Mouse (Mus musculus) thymus, postnatal 10 days (tissue): ENCODE measurements around the gene Dgkg.
A peak's percentile ranks its signal among the peaks of the same experiment; 100 is the strongest.

Source experiments
- DNase-seq, 2 experiments: peaks; one replicate each; pipeline ENCODE4 v3.0.0; 2021; ENCODE audit warnings: low spot score in 2 of 2

Dgkg gene

DNA sequence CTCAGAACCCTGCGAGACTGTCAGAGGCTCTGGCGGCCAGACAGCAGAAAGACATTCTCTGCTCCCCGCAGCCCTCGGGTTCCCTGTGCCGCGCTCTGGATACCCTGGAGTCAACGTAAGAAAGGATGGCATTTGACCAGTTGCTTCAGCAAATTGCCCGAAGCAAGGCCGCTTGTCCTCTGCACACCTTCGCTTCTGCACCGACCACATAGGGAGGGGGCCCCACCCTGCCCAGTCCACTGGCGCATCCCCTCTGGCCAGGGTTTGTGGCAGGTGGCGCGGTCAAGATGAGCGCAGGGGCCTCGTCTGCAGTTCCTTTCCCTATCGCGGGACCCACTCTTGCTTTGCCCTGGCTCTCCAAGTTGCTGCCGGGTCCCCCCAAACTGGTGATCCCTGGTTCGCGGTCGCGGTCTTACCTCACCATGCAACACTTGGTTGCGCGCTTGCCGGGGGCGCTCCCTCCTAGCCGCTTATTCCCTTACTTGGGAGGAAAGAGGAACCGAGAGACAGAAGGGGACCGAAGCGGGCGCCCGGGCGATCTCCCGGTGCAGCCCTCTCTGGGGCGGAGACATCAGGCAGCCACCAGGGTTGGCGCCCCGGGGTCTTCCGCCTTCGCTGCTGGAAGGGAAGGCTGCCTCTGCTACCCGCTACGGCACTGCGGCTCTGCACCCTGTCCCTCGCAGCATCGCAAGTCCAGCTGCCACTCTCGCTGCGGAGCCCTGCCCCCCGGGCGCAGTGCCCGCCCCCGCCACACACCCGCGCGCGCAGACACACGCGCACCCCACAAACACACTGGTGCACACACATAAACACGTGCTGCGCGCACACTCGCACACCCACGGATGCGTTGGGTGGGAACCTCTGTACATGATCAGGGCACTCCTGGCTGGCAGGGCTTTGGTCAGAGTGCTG, at the start of gene Dgkg:
Gene Dgkg (minus strand): TSS at position 689 of the 912 bp plus-strand sequence.
- peak; percentile 73 to 76 for DNase-seq

DNA sequence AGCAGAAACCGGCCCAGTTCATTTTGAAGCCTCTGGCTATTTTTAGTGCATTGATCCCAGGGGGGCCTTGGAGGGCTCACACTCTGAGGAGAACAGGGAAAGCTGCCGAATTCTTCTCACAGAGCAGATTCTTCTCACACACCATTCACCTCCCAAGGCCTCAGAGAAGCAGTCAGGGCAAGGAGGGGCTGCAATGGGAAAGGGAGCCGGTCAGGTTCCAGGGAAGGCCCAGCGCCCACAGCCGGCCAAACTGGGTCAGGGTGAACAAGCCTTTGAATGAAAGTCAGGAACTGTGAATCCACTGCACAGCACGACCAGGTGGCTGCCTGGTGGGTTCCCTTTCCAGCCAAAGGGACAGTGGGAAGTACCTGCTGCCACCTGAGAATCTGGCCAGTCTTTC, 47.9 kb upstream of the Dgkg start:
- DNase-seq = no peak

- DNase-seq = no peak
These were observed 47.1 kb upstream of the Dgkg start for GRCm38 (mm10) chr16:22704136-22704535.

DNA sequence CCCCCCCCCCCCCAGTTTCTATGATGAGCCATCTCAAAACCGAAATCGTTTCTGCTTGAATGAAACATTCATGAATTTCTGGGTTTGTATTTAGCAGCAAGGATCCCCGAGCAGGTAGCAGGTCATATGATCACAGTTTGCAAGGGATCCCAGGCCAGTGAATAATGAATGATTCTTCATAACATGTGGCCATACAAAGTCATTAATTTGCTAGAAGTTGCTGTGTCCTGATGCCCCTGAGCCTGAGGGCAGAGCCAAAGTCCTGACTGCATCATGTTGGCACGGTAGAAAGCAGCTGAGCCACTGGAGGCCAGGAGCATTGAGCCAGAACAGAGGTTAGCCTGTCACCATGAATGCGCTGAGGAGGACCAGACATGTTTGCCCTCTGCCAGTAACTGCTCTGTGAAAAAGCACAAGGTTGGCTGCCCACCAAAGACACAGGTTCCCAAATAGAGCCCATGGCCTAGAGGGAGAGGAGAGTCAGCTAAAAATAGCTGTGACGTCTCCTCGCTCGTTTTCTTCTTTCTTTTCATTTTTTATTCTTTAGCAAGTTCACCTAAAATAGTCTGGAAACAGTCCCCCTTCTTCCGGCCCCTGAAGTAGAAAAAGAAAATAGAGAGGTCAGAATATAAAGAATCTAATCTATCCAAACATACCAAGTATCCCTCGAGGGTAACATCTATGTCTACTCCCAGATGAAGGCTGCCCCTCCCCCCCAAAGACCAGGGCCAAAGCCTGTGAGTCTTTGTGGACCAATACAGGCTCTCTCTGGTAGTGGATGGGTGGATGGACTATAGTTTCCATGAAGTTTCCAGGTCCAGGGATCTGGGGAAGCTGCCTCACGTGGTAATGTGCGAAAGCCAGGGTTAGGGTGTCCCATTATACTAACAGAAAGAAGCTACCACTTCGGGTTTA, 42.1 kb upstream of the Dgkg start:
- DNase-seq = no peak

- no peak for DNase-seq
These were observed 41.1 kb upstream of the Dgkg start for GRCm38 (mm10) chr16:22698101-22698500.

DNA sequence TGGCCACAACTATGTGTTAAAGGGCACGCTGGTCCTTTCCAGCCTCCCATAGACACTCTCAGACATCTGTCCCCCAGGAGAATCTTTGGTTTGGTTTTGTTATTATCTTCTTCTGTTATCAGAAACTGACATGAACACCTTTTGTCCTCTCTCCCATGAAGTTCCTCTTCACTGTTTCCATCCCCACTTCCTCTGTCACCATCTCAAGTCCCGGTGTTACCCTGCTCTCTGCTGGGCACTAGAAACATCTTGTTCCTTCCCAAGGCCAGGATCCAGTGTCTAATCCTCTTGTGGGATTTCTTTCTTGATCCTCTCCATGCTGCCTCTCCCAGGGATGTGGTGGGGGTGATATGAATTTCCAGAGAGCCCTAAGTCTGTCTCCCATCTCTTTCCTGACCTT, 32.6 kb upstream of the Dgkg start:
- no peak for DNase-seq

- DNase-seq = no peak
These were observed 30.8 kb upstream of the Dgkg start for GRCm38 (mm10) chr16:22687711-22688230.

DNA sequence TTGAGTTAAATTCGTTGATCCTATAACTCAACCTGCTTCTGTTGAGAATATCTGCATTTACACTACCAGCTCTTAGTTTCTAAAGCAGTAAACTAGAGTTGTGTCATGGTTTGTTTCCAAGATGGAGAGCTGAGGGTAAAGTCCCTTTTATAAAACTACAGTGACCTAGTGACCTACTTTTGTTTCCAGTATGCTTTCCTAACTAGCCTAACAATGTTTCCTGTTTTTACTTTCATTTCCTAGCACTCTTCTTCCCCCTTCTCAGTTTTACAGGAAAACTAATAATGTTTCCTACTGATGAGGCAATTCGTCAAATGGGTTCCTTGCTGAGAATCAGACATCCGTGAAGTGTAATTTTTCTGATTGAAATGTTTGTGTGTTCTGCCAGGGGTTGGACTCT, 26.6 kb upstream of the Dgkg start:
- DNase-seq = no peak

DNA sequence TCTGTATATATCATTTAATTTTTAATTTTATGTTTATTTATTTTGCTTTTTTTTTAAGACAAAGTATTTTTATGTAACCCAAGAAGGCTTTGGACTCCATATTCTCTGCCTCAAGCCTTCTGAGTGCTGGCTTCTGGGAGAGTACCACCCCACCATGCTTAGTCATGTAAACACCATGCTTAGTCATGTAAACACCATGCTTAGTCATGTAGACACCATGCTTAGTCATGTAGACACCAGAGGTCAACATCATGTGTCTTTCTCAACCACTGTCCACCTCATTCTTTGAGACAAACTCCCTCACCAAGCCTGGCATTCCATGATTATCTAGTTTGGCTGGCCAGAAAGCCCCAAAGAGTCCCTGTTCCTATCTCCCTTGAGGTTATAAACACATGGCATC, 25.7 kb upstream of the Dgkg start:
- no peak for DNase-seq

GRCm38 (mm10) chr16:22679641-22680040, 22.6 kb upstream of the Dgkg start:
- no peak for DNase-seq

DNA sequence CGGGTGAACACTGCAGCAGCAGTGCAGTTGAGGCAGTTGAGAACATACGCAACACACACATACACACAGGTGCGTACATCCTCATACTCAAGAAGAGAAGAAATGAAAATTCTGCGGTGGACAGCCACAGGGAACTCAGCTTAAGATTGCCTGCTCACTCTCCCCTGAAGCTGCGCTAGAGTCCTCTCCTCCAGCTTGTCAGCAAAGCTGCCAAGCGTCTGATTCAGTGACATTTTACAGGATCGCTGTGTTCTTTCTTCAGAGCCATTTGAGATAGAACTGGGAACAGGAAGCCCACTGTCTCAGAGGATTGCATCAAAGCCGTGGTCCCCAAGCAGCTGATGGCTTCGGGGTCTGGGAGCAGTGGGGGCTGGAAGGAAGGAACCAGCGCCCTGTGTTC, 17.6 kb upstream of the Dgkg start:
- DNase-seq = no peak

- DNase-seq = no peak
These were observed 17.1 kb upstream of the Dgkg start for GRCm38 (mm10) chr16:22674164-22674563.

DNA sequence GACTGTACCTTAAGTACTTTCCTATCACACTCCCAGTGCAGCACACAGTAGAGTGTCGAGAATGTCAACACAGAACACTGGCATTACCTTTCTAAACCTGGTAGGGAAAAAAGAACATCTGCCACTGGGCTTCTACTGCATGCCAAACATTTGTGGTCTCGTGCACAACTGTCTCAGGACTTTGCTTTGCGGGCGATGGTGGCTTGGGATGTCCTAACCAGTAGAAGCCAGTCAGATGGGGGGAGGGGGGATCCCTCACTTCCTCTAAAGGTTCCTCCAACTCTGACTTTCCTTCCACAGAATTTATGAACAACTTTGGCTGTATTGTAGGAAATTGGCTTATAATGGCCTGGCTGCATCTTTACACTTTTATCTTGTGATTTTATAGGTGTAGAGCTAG, 7.0 kb upstream of the Dgkg start:
- DNase-seq = no peak

- DNase-seq = no peak
These were observed 6.1 kb upstream of the Dgkg start for GRCm38 (mm10) chr16:22663136-22663535.

DNA sequence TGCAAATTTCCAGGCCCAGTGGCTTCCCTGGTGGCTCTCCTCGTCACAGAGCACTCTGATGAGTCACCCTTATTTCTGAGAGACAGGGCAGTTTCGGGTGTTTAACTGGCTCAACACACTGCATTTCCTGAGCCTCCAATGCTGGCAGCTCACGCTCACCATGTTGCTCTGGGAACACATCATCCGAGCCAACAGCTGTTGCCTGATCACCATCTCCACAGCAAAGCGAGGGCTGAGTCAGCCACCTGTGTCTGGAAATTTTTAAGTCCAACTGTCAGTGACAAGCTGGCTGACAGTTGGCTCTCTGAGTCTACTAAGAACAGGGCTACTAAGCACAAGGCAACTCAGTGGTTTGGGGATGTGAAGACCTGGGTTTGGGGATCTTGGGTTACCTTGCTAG, 4.1 kb upstream of the Dgkg start:
- peak; percentile 53 to 65 for DNase-seq

- DNase-seq = peak; percentile 22 to 24
These were observed 1.1 kb upstream of the Dgkg start for GRCm38 (mm10) chr16:22657874-22658789.

DNA sequence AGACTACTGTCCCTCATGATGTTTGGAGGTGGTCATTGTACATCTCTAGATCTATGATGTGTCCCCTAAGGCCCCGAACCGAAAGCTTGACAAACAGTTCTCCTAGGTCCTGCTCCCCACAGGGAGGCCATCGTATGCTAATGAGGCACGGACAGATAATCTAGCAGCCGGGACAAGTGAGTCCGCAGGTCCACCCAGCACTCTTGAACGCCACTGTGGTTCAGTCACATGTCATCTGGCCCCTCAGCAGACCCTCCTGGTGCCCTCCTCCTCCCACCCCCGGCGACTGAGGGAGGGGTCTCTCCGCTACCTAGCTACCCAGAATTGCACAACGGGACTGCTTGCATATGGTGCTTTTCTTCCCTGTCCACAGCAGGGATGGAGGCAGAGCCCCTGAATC, 1.2 kb downstream of the Dgkg start:
- peak; percentile 22 for DNase-seq

DNA sequence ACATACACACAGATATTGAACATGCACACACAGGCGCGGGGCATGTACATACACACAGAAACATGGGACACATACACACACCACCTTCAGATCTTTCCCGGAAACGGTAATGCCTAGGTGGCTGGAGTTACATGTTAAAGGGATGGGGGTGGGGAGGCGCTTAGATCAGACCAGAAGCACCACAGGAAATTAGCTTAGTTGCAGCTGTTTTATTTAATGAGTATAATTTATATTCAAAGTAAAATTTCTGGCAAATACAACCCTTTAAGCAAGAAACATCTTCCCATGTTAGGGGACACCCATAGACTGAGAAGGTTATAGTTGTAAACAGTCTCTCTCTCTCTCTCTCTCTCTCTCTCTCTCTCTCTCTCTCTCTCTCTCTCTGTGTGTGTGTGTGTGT, 1.8 kb downstream of the Dgkg start:
- DNase-seq = peak; percentile 30 to 44

DNA sequence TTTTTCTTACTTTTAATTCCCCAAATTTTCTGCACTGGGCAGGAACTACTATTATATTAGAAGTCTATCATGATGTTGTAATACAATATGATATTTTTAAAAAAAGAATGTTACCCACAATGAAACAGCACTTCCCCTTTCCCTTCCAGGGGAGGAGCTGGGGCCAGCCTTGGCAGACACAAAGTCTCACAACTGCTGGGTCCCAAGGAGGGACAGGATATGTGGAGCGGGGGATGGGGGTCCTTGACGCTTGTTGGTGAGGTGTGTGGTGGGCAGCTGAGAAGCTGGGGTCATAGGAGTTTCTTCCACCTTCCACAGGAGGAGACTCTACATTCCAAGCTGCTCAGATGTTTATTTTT, 2.6 kb downstream of the Dgkg start:
- peak in 1 of 2 experiments; percentile 7 for DNase-seq

- no peak for DNase-seq
These were observed 3.1 kb downstream of the Dgkg start for GRCm38 (mm10) chr16:22653817-22654476.

DNA sequence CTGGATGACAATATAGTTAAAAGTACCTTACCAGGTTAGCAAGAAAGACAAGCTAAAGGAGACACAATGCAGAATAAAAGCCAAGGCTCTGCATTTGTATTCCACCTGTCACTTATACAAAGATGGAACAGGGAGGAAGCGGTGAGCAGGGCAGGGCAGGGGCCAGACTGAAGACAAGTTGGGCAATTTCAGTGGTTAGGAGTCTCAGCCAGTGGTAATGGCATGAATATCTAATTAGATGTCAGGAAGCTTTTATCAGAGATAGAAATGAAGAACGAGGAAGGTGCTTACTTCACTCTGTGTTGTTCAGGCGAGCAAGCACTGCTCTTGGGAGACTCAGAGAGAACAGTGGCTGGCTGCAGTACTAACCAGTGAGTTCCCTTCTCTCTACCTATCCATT, 5.8 kb downstream of the Dgkg start:
- no peak for DNase-seq
